Mouse (Mus musculus) hematopoietic stem cell, adult 5-6 weeks (primary cell): Measurements from ENCODE around the gene Pafah1b3. TPM values are rescaled to one million over a fixed set of nuclear protein-coding genes. Genes with fewer than 3 reads are reported as not detected.
A peak's percentile ranks its signal among the peaks of the same experiment; 100 is the strongest.
"Not testable (repeated sequence)": the region's sequence is repeated elsewhere in the genome, so short reads cannot be mapped to it uniquely, and the experiment has no call there.

Source experiments
- ATAC-seq, 2 experiments: fragments of 125-278 bp in 1 of 2; replicated peaks in 1 of 2; 2 replicates each; pipeline ENCODE4 v1.8.0; 2016 to 2017; ENCODE audit warnings: inconsistent platforms in 2 of 2, mild to moderate bottlenecking in 2 of 2, moderate number of reproducible peaks in 2 of 2, low read depth in 1 of 2, moderate TSS enrichment in 1 of 2; ENCODE audit not compliant: low FRiP score in 2 of 2, poor library complexity in 2 of 2, severe bottlenecking in 2 of 2, insufficient read depth in 1 of 2, low TSS enrichment in 1 of 2
- total RNA-seq: library from RNA; stranded (forward); fragments of 172-1452, 232-1000 nt; gene quantifications from 2 replicates; pipeline ENCODE4 v1.2.3, GENCODE M21; 2017

Gene Pafah1b3
- total RNA-seq, result 20.8 and 37.0 TPM in 2 replicates

DNA sequence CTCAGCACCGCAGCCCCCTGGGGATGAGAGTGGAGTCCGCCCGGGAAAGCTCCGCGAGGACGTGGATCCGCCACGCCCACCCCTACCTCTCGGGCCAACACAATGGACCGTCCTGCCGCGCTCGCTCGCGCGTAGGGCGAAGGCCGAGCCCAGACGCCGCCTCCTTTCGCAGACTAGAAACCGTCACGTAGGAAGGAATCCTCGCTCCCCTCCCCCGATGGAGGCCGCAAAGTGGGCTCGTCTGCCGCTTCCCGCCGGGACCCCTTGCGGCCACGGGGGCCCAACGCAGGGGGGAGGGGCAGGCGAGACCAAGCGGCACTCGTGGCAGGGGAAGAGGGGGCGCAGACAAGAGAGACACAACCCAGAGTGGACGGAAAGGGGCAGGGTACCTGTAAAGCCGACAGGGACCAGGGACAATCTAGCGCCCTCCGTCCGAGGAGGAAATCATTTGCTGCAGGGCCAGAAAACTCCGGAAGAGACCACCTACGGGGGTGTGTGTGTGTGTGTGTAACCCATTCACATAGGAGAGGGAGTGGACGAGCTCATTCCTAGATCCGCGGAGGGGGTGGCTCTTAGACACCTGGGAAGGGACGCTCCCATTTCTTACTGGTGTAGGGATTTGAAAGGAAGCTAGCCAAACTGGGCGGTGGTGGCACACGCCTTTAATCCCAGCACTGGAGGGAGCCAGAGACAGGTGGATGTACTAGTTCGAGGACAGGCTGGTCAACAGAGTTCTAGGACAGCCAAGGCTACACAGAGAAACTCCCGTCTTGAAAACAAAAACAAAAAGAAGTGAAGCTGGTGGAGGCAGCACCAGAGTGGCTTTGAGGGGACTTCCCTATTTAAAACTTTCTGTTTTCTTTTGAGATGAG is at the start of gene Pafah1b3:
Gene Pafah1b3 (minus strand): TSS at position 533 of the 872 bp plus-strand sequence.
- ATAC-seq, result peak; percentile 50 to 70

DNA sequence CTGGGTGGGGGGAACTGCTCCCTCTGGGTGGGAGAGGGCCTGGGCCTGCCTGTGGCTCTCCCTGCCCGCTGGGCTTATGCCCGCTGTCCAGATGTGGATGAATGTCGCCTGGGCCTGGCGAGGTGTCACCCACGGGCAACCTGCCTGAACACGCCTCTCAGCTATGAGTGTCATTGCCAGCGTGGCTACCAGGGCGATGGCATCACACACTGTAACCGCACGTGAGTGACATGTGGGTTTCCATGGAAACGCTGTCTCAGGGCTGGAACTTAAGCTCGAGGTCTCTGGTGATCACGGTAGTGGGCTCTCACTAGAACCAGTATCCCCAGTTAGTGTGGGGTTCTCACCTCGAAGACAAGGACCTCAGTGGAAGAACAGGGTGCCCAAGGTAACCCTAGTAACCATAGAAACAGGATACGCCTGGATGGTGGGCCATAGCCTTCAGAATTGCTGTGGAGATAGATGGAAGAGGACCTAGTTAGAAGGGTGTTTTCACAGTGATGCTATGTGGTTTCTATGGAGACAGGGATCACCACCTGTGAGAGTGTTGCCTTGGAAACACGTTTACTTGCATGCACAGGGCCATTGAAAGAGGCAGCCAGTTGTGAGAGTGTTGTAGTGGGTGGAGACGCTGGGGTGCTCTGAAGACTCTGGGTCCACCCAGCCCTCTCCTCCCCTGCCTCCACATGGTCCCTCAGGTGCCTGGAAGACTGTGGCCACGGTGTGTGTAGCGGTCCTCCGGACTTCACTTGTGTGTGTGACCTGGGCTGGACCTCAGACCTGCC is 43.4 kb upstream of the Pafah1b3 start:
- ATAC-seq, result no peak

DNA sequence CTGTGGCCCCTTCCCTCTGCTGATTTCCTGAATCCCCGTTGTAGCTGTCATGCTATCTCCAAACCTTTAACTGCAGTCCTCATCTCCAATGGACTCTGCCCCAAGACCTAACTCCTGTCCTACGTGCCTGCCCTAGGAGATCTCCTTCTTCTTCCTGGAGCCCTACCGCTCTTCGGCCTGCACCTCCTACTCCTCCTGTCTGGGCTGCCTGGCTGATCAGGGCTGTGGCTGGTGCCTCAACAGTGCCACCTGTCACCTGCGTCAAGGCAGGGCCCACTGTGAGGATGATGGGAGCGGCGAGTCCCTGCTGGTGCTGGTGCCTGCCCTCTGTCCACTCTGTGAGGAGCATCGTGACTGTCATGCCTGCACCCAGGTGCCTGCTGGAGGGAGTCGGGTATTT is 41.5 kb upstream of the Pafah1b3 start:
- ATAC-seq, result no peak

DNA sequence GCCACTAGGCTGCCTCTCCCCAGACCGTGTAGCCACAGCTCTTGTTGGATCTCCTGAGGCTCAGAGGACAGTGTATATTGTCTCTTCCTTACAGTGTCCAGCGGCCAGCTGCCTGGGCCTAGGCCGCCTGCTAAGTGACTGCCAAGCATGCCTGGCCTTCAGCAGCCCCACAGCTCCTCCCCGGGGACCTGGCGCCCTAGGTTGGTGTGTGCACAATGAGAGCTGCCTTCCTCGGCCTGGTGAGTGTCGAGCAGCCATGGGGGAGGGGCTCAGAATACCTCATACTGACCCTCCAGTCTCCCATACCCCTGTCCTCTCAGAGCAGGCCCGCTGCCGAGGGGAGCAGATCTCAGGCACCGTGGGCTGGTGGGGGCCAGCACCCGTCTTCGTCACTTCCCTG is 36.7 kb upstream of the Pafah1b3 start:
- no peak for ATAC-seq

DNA sequence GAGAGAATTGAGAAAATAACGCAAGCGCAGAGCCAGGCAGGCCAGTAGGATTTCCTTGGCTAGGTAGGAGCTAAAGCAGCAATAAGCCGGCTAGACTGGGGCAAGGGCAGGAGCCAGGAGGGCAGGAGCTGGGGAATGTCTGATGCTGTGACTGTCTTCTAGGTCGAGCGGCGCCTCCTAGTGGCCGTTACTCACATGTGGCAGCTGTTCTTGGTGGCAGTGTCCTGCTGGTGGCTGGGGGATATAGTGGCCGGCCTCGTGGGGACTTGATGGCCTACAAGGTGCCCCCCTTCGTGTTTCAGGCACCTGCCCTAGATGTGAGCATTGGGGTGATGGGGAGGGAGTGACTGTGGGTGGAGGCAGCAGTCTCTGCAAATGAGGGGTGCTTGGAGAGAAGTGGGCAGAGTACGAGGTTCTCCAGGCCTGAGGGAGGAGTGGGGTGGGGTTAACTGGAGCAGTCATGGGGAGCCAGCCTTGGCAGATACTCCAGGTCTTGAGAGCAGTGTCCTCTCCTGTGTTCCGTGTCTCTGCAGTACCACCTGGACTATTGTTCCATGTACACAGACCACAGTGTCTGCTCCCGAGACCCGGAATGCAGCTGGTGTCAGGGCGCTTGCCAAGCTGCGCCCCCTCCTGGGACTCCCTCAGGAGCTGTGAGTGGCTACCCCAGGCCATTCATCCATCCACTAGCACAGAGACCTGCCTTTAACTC is 36.0 kb upstream of the Pafah1b3 start:
- ATAC-seq, result peak; percentile 76 to 80

DNA sequence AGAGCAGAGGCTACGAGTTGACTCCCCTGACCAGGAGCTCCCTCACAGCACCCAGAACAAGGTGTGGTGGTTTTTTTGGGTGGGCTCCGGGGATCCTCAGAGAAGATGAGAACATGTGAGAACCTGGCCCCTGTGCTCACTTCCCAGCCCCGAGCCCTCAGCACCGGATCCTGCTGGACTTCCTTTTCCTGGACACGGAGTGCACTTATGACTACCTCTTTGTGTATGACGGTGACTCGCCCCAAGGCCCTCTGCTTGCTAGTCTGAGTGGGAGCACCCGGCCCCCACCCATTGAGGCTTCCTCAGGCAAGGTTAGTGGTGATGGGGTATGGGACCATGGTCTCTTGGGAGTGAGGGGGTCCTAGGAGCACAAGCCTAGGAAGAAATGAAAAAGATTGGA is 28.4 kb upstream of the Pafah1b3 start:
- no peak for ATAC-seq

DNA sequence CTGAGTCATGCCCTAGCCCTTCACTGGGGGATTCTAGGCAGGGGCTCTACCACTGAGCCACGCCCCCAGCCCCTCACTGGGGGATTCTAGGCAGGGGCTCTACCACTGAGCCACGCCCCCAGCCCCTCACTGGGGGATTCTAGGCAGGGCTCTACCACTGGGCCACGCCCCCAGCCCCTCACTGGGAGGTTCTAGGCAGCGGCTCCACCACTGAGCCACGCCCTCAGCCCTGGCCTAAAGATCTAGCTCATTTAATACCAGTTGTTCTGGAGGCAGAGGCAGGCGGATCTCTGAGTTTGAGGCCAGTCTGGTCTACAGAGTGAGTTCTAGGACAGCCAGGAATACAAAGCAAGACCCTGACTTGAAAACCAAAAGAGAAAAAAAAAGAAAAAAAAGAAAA is 27.6 kb upstream of the Pafah1b3 start:
- not testable (repeated sequence) for ATAC-seq

DNA sequence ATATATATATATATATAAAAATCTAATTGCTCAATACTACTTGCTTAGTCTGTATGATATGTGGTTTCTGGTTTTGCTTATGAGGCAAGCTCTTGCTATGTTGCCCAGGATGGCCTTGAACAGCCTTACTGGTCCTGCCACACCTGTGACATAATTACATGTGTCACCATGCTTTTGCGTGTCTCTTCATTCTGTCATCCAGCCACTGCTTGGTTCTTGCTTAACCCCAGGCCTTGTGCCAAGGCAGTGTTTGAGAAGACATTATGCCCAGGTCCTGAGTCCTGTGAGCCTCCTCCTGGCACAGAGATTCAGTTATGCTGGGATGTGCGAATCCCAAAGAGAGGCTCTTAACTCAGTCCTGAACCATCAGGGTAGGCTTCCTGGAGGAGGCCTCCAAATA is 25.4 kb upstream of the Pafah1b3 start:
- ATAC-seq, result no peak

DNA sequence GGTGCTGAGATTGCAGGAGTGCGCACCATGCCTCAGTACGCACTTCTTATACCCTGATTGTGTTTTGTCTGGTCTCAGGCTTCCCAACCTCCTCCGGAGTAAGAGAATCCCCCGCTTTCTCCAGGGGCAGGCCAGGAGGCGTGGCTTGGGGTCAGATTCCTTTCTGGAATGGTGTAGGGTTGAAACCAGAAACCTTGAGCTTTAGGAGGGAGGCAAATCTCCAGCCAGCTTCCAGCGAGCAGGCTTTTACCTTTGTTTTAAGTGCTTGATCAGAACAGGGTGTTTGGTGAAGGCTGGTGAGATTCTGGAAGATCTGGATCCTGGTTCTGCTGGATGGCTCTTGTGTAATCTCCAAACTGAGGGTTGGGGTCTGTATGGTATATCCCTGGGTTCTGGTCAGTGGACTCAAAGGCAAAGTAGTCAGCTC is 24.3 kb upstream of the Pafah1b3 start:
- 0 out of 4 replicates have a peak, but pooled peaks of 1 of the 2 experiments have one; percentile 22 for ATAC-seq

DNA sequence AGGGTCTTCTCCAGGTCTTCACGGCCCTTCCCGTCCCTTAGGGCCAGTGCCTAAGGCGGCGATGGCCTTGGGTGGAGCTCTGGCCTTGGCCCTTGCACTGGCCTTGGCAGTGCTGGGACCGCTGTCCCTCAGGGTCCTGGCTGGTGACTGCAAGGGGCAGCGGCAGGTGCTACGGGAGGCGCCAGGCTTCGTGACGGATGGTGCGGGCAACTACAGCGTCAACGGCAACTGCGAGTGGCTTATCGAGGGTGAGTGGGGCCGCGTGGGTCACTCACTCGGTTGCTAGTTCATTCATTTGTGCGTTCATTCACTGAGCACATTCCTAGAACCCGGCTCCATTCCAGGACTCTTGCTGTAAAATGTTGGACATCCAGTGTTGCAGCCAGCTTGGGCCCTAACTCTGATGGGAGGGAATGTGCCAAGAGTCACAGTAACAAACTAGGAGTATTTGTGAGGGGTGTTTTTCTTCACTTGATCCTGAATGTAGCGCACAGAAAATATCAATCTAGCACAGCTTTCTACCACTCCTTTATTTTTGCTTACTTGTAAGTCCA is 19.7 kb upstream of the Pafah1b3 start:
- ATAC-seq, result no peak

DNA sequence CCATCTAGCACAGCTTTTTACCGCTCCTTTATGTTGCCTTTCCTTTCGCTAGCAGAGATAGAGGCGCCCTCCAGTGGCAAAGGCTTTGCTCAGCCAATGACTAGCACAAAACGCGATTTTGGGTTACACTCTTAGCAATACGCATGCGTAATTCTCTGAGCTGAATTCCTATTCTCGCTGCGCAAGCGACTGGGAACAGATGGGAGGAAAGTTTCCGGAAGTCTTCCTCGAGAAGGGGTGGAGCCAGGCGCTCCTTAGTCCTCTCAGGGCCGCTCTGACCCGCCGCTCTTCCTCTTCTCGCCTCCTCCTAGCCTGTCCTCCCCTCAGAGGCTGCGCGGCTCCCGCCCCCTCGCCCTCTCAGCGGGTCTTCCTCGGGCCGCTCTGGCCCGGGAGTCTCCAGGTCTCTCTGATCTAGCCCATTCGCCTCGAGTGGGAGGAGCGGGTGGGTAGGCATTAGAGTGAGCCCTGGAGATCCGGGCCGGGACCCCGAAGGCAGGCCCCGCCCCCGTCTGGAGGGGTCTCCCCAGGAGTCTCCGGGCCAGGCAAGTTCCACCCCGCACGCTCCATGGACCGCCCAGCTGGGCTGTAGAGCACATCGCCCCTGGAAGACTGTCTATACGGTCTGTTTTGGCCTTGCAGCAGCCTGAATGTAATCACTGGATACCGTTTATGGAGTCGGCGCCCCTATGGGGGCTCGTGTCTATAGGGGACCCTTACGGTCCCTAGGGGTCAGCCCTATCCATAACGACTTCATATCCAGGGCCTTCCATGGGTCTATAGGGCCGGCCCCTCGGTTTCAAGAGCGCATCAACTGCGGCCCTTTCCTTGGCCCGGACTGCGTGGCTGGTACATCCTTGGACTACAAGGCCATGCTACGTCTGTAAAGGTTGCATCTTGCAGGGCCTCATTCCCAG is 19.0 kb upstream of the Pafah1b3 start, which contains the start of gene Megf8:
Gene Megf8 (plus strand): TSS at position 633 of the 914 bp plus-strand sequence.
- peak; percentile 89 to 93 for ATAC-seq

DNA sequence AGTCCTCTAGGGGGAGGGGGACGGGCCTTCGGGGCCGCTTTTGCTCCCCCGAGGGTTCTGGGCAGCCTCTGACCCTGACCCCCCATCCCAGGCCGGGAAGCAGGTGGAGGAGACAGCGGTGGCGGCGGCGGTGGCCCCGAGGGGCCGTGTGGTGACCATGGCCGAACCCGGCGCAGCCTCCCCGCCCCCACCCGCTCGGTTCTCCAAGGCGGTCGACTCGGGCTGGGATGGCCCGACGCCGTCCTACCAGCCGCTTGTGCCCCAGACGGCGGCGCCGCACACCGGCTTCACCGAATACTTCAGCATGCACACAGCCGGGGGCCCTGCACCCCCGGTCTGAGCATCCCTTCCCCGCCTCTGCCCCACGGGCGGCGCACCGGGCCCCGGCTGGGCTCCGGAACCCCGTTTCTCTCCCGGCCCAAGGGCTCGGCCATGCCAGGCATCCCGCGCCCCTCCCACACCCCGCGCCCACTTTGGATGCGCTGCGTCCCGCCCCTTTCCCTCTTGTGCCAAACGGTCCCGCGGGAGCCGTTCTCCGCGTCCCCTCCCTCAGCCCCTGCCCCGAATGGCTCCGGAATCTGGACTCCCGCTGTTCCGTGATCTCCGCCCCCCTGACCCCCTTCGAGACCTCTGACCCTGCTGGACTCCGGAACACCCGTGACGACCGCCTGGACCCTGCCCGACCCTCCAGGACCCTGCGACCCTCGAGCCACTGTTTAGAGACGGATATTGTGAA is 17.7 kb upstream of the Pafah1b3 start:
- ATAC-seq, result no peak

DNA sequence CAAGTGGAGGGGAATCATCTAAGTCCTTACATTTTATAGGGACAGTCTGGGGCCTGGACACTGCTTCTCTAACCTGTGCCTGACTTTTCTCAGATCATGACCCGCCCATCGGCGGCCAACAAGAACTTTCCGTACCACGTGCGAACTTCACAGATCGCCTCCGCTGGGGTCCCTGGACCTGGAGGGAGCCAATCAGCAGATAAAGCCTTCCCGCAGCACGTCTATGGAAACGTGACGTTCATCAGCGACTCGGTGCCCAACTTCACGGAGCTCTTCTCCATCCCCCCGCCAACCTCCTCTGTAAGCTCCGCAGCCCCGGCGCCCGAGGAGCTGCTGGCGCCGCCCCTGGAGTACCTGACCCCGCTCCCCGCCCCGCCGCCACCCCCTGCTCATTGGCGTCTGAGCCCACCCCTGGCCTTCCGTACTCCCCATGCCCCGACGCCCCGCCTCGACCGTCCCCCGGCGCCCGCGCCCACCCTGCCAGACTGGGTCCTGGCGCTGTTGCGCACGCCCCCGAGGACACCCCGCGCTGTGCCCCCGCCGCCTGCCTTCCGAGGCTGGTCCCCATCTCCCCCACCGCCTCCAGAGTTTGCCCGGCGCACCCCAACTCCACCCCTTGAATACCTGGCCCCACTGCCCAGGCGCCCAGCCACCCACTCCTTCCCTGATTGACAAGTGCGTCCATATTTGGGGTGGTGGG is 17.0 kb upstream of the Pafah1b3 start:
- ATAC-seq, result no peak

DNA sequence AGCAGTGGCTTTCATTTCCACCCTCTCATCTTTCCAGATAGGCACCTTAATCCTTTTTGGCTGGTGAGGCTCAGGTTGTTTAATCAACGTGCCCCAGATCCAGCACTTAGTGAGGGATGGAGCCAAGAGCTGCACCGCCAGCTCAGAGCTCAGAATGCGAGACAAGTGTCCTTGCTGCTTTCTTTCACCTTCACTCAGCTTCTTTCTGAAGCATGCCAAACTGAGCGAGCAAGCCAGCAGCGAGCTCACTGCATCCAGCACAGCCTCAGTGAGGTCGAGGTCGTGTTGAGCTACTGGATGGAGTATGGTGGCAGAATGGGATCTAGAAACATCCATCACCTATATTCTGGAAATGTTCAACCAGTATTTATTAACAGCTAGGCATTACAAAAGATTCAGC is 15.5 kb upstream of the Pafah1b3 start:
- no peak for ATAC-seq

DNA sequence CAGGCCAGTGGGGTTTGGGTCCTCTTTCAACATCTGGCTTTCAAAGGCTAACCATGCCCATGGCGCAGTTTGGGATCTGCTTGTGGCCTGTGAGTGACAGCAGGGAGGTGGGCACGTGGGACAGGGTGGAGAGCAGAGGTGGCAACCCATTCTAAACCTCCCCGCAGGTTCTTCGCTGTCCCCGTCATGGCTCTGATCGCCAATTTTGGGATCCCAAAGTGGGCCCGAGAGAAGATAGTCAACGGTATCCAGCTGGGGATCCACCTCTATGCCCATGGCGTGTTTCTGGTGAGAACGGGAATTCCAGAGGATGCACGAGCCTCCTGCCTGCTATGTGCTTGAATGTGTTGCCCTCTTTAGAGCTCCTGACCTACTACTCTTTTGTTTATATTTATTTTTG is 13.4 kb upstream of the Pafah1b3 start:
- ATAC-seq, result no peak
